ENCODE assay signal across 18 mouse cellular contexts in genomic region chr4:154450036-154450435, GRCm38 (mm10).
DNase-seq lines count a peak whose midpoint lies in the region; ATAC-seq and TF ChIP-seq lines count a peak whose summit lies in the region.
"Had no signal": no experiment of that assay in that cellular context is flagged by ENCODE, and none has a peak within 500 bp of the region (broad histone marks: within the 10 kb centered on the region; RNA-seq: fewer than 3 reads in every experiment).

No protein-coding gene starts in this region.

- H3K4me1 ChIP-seq in forebrain, embryonic 10.5 days, result peaks cover 67% of the 10 kb centered on the region
- H3K4me1 ChIP-seq in forebrain, postnatal 0 days (ENCODE audit: insufficient read depth), result no peaks in the 10 kb centered on the region
- H3K4me1 ChIP-seq in intestine, embryonic 16.5 days (ENCODE audit: control insufficient read depth, insufficient read depth, low read length), result 0 out of 2 replicates have a peak, but pooled peaks cover 4% of the 10 kb centered on the region
- no peaks in the 10 kb centered on the region for H3K4me1 ChIP-seq in intestine, embryonic 15.5 days (replicated peaks)
- peaks cover 4% of the 10 kb centered on the region; the same call in 1 of the 2 replicates for H3K4me1 ChIP-seq in brown adipose tissue, adult 24 weeks (ENCODE audit: control insufficient read depth, insufficient read depth, insufficient read length, low read length)
- H3K4me1 ChIP-seq in liver, postnatal 0 days (ENCODE audit: insufficient read depth), result no peaks in the 10 kb centered on the region

- peaks cover 96% of the 10 kb centered on the region for H3K27me3 ChIP-seq in forebrain, embryonic 10.5 days (ENCODE audit: poor library complexity, severe bottlenecking)
- no peaks in the 10 kb centered on the region for H3K27me3 ChIP-seq in forebrain, postnatal 0 days (ENCODE audit: insufficient read depth, low read length)
- H3K27me3 ChIP-seq in intestine, embryonic 16.5 days (replicated peaks; ENCODE audit: control insufficient read depth, insufficient read depth, low read length), result no peaks in the 10 kb centered on the region
- H3K27me3 ChIP-seq in intestine, embryonic 15.5 days (replicated peaks), result no peaks in the 10 kb centered on the region
- no peaks in the 10 kb centered on the region for H3K27me3 ChIP-seq in liver, postnatal 0 days (ENCODE audit: insufficient read depth, low read length)
- H3K27me3 ChIP-seq: limb, embryonic 15.5 days had no signal

- no peak for TF ChIP-seq EP300 in liver, postnatal 0 days (IDR thresholded peaks at IDR 0.05; ENCODE audit: low read depth)

- no peak for DNase-seq in forebrain, embryonic 10.5 days (ENCODE audit: extremely low spot score, low spot score)
- DNase-seq in forebrain, postnatal 0 days, result no peak
- peak; percentile 38 to 39 for DNase-seq in kidney, postnatal 36 days
- DNase-seq in cerebellum, adult 11-12 months, result no peak
- DNase-seq in liver, postnatal 0 days, result no peak
- DNase-seq: cerebellum, adult 11 months; cerebellum, postnatal 25 days; gastrocnemius, postnatal 36 days; lung, embryonic 14.5 days; thymus, postnatal 4 days had no signal

- 81% methylated on average over 4 of the region's 4 CpGs for WGBS in forebrain, embryonic 10.5 days
- 73% methylated on average over 4 of the region's 4 CpGs for WGBS in forebrain, postnatal 0 days
- WGBS in intestine, embryonic 16.5 days, result 79% methylated on average over 4 of the region's 4 CpGs
- WGBS in intestine, embryonic 15.5 days, result 72% methylated on average over 4 of the region's 4 CpGs
- 67% methylated on average over 4 of the region's 4 CpGs for WGBS in liver, postnatal 0 days (ENCODE audit: insufficient replicate concordance)

- peaks cover 13% of the 10 kb centered on the region for H3K36me3 ChIP-seq in forebrain, embryonic 10.5 days (replicated peaks)
- no peaks in the 10 kb centered on the region for H3K36me3 ChIP-seq in forebrain, postnatal 0 days (ENCODE audit: insufficient read depth)
- no peaks in the 10 kb centered on the region for H3K36me3 ChIP-seq in intestine, embryonic 16.5 days (ENCODE audit: control insufficient read depth, insufficient read depth, low read length)
- H3K36me3 ChIP-seq in intestine, embryonic 15.5 days, result no peaks in the 10 kb centered on the region
- no peaks in the 10 kb centered on the region for H3K36me3 ChIP-seq in liver, postnatal 0 days (replicated peaks; ENCODE audit: insufficient read depth, low read length)
- H3K36me3 ChIP-seq: G1E; limb, embryonic 15.5 days had no signal

- H3K4me2 ChIP-seq in forebrain, postnatal 0 days (ENCODE audit: low read depth), result no peak overlapping the region
- no peak overlapping the region for H3K4me2 ChIP-seq in intestine, embryonic 16.5 days (ENCODE audit: low read depth, low read length)
- H3K4me2 ChIP-seq in intestine, embryonic 15.5 days (replicated peaks), result no peak overlapping the region
- H3K4me2 ChIP-seq in liver, postnatal 0 days (ENCODE audit: low read depth, low read length), result no peak overlapping the region
- H3K4me2 ChIP-seq: forebrain, embryonic 13.5 days; limb, embryonic 15.5 days; lung, embryonic 14.5 days had no signal

- H3K4me3 ChIP-seq in forebrain, embryonic 10.5 days, result no peak overlapping the region
- H3K4me3 ChIP-seq in forebrain, postnatal 0 days (ENCODE audit: low read depth, low read length), result no peak overlapping the region
- no peak overlapping the region for H3K4me3 ChIP-seq in intestine, embryonic 16.5 days (ENCODE audit: low read length)
- H3K4me3 ChIP-seq in intestine, embryonic 15.5 days (replicated peaks), result no peak overlapping the region
- H3K4me3 ChIP-seq in brown adipose tissue, adult 24 weeks (ENCODE audit: insufficient read depth, low read depth, low read length), result no peak overlapping the region
- no peak overlapping the region for H3K4me3 ChIP-seq in liver, postnatal 0 days (ENCODE audit: low read depth, low read length)
- H3K4me3 ChIP-seq: forebrain, embryonic 13.5 days; limb, embryonic 15.5 days had no signal

- TF ChIP-seq CTCF in forebrain, postnatal 0 days (IDR thresholded peaks at IDR 0.05; ENCODE audit: low read depth), result no peak
- no peak for TF ChIP-seq CTCF in liver, postnatal 0 days (IDR thresholded peaks at IDR 0.05; ENCODE audit: low read depth)

- H3K9ac ChIP-seq in forebrain, postnatal 0 days, result no peak overlapping the region
- no peak overlapping the region for H3K9ac ChIP-seq in intestine, embryonic 16.5 days (ENCODE audit: low read depth, low read length)
- H3K9ac ChIP-seq in intestine, embryonic 15.5 days, result no peak overlapping the region
- no peak overlapping the region for H3K9ac ChIP-seq in liver, postnatal 0 days (replicated peaks)
- H3K9ac ChIP-seq: forebrain, embryonic 13.5 days; limb, embryonic 15.5 days; lung, embryonic 14.5 days had no signal

- H3K9me3 ChIP-seq in forebrain, embryonic 10.5 days, result no peaks in the 10 kb centered on the region
- no peaks in the 10 kb centered on the region for H3K9me3 ChIP-seq in forebrain, postnatal 0 days (ENCODE audit: low read length)
- H3K9me3 ChIP-seq in intestine, embryonic 16.5 days (ENCODE audit: control insufficient read depth, low read length), result no peaks in the 10 kb centered on the region
- no peaks in the 10 kb centered on the region for H3K9me3 ChIP-seq in intestine, embryonic 15.5 days
- H3K9me3 ChIP-seq in liver, postnatal 0 days (ENCODE audit: low read length), result no peaks in the 10 kb centered on the region
- H3K9me3 ChIP-seq: forebrain, embryonic 13.5 days; limb, embryonic 15.5 days had no signal

- ATAC-seq in forebrain, postnatal 0 days, result no peak
- ATAC-seq in intestine, embryonic 16.5 days, result 0 out of 2 replicates have a peak, but pooled peaks have one; percentile 3
- no peak for ATAC-seq in intestine, embryonic 15.5 days
- ATAC-seq in liver, postnatal 0 days, result no peak
- ATAC-seq: CD4-positive, CD25-positive, alpha-beta regulatory T cell, adult 4 months had no signal

- H3K27ac ChIP-seq in forebrain, embryonic 10.5 days, result peak overlapping the region; percentile 66; the same call in 1 of the 2 replicates
- no peak overlapping the region for H3K27ac ChIP-seq in forebrain, postnatal 0 days (ENCODE audit: low read depth, low read length)
- H3K27ac ChIP-seq in intestine, embryonic 16.5 days (ENCODE audit: low read length), result no peak overlapping the region
- no peak overlapping the region; the same call in 1 of the 2 replicates for H3K27ac ChIP-seq in intestine, embryonic 15.5 days
- H3K27ac ChIP-seq in brown adipose tissue, adult 24 weeks (replicated peaks; ENCODE audit: low read depth, low read length), result peak overlapping the region; percentile 16; the same call in 1 of the 2 replicates
- no peak overlapping the region for H3K27ac ChIP-seq in liver, postnatal 0 days (ENCODE audit: low read depth)
- H3K27ac ChIP-seq: forebrain, embryonic 13.5 days; hindbrain, postnatal 0 days; limb, embryonic 15.5 days had no signal

Comparison
In these comparisons a context has a peak if more than half of its experiments do, and no peak if none do; other contexts are left out.
1. H3K27ac ChIP-seq: peak in forebrain, embryonic 10.5 days (single experiment) and brown adipose tissue, adult 24 weeks (single experiment); none in forebrain, postnatal 0 days (single experiment), intestine, embryonic 16.5 days (single experiment), intestine, embryonic 15.5 days (single experiment) and liver, postnatal 0 days (single experiment).
2. DNase-seq: peak in kidney, postnatal 36 days (2 of 2); none in forebrain, embryonic 10.5 days (single experiment), forebrain, postnatal 0 days (single experiment), cerebellum, adult 11-12 months (single experiment) and liver, postnatal 0 days (single experiment).